Mouse (Mus musculus): ENCODE measurements around the gene Kif23. TPM values are rescaled to one million over a fixed set of nuclear protein-coding genes. Genes with fewer than 3 reads are reported as not detected.

Kif23 gene
- polyA plus RNA-seq, 1 experiment from 2014 or later, result 61.9 TPM

DNA sequence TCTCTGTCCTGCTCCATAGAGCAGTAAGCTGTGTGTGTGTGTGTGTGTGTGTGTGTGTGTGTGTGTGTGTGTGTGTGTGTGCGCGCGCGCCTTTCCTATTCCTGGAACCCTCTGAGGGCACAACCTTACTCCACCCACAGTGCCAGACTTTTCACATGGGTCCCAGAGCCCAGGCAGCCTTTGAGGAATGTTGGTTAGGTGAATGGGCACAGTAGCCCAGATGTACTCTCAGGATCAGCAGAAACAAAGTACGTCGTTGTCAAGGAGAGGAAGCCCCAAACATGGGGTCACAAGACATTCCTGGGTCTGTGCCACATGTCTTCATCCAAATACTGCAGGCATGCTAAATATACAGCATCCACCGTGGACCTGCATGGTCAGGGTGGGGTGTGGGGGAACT lies 19.4 kb upstream of the Kif23 start:
- Histone ChIP-seq H3K27ac (no peak overlapping the region), H3K9me3 (no peaks in the 10 kb centered on the region), H3K4me2 (replicated peaks) (no peak overlapping the region), H3K36me3 (no peaks in the 10 kb centered on the region), H3K4me3 (no peak overlapping the region), H3K27me3 (replicated peaks) (no peaks in the 10 kb centered on the region), H3K4me1 (no peaks in the 10 kb centered on the region), H3K9ac (no peak overlapping the region)
- 92% methylated on average over 7 of the region's 7 CpGs for WGBS
- ATAC-seq (ENCODE audit: low FRiP score, low read depth), result no peak

DNA sequence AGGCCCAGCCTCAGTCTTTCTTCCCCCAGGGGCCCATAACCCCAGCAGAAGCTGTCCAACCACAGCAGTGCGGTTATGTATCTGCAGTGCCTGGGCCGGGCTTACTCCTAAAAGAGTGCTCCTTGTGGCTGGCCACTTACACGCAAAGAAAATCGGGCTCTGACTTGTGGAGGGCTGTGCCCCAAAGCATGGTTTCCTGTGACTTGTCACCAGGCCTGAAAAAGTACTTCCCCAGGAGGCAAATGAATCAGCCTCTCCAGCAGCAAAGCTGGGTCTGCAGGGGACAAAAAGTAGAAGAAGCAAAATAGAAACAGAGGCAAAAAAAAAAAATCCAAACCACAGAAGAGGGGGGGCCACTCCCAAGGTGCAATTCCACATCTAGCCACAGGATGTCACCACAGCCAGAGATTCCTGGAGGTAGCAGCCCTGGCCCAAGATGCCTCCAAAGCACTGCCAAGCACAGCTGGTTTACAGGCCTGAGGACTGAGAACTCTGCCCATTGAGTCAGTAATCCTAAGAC lies 18.9 kb upstream of the Kif23 start:
- H3K27me3 ChIP-seq (replicated peaks), result no peaks in the 10 kb centered on the region
- WGBS, result 40% methylated on average over 4 of the region's 4 CpGs
- ATAC-seq (ENCODE audit: low FRiP score, low read depth), result peak; percentile 33; the same call in 1 of the 2 replicates

GRCm38 (mm10) chr9:61963356-61963755 lies 16.8 kb upstream of the Kif23 start:
- Histone ChIP-seq H3K36me3 (no peaks in the 10 kb centered on the region), H3K4me3 (no peak overlapping the region), H3K9me3 (no peaks in the 10 kb centered on the region), H3K27ac (no peak overlapping the region), H3K27me3 (replicated peaks) (no peaks in the 10 kb centered on the region), H3K4me2 (replicated peaks) (no peak overlapping the region), H3K9ac (no peak overlapping the region), H3K4me1 (no peaks in the 10 kb centered on the region)
- WGBS, result 83% methylated on average over 6 of the region's 6 CpGs
- ATAC-seq (ENCODE audit: low FRiP score, low read depth), result no peak

More for the DNA sequence above, 18.9 kb upstream of the Kif23 start:
- Histone ChIP-seq H3K4me1 (no peaks in the 10 kb centered on the region), H3K4me3 (no peak overlapping the region), H3K36me3 (no peaks in the 10 kb centered on the region), H3K9ac (no peak overlapping the region), H3K27ac (no peak overlapping the region), H3K9me3 (no peaks in the 10 kb centered on the region), H3K4me2 (replicated peaks) (no peak overlapping the region)

GRCm38 (mm10) chr9:61961181-61961580 lies 14.6 kb upstream of the Kif23 start:
- no peaks in the 10 kb centered on the region for H3K27me3 ChIP-seq (replicated peaks)

GRCm38 (mm10) chr9:61960753-61961152 lies 14.2 kb upstream of the Kif23 start:
- no peak for ATAC-seq (ENCODE audit: low FRiP score, low read depth)
- Histone ChIP-seq H3K36me3 (no peaks in the 10 kb centered on the region), H3K4me2 (replicated peaks) (no peak overlapping the region), H3K27ac (no peak overlapping the region), H3K4me3 (no peak overlapping the region), H3K9ac (no peak overlapping the region), H3K9me3 (no peaks in the 10 kb centered on the region), H3K27me3 (replicated peaks) (no peaks in the 10 kb centered on the region), H3K4me1 (no peaks in the 10 kb centered on the region)
- whole genome bisulfite sequencing, result 76% methylated on average over 5 of the region's 5 CpGs

More at GRCm38 (mm10) chr9:61961181-61961580, 14.6 kb upstream of the Kif23 start:
- H3K4me2 ChIP-seq (replicated peaks), result no peak overlapping the region
- no peaks in the 10 kb centered on the region for H3K9me3 ChIP-seq
- H3K4me1 ChIP-seq, result no peaks in the 10 kb centered on the region
- ATAC-seq (ENCODE audit: low FRiP score, low read depth), result no peak
- H3K27ac ChIP-seq, result no peak overlapping the region
- WGBS, result 82% methylated on average over 4 of the region's 4 CpGs
- H3K36me3 ChIP-seq, result no peaks in the 10 kb centered on the region
- no peak overlapping the region for H3K9ac ChIP-seq
- no peak overlapping the region for H3K4me3 ChIP-seq

- H3K27ac ChIP-seq, result no peak overlapping the region
- no peak overlapping the region for H3K4me3 ChIP-seq
- 88% methylated on average over 1 of the region's 1 CpGs for WGBS
- no peaks in the 10 kb centered on the region for H3K9me3 ChIP-seq
- no peak overlapping the region for H3K9ac ChIP-seq
- no peaks in the 10 kb centered on the region for H3K4me1 ChIP-seq
- no peak for ATAC-seq (ENCODE audit: low FRiP score, low read depth)
- H3K4me2 ChIP-seq (replicated peaks), result no peak overlapping the region
- H3K27me3 ChIP-seq (replicated peaks), result no peaks in the 10 kb centered on the region
- no peaks in the 10 kb centered on the region for H3K36me3 ChIP-seq
Measured at GRCm38 (mm10) chr9:61959921-61960569, 13.5 kb upstream of the Kif23 start.

GRCm38 (mm10) chr9:61954707-61955106 lies 8.1 kb upstream of the Kif23 start:
- H3K4me3 ChIP-seq, result no peak overlapping the region
- no peaks in the 10 kb centered on the region for H3K4me1 ChIP-seq
- no peaks in the 10 kb centered on the region for H3K27me3 ChIP-seq (replicated peaks)
- no peak overlapping the region for H3K4me2 ChIP-seq (replicated peaks)
- no peaks in the 10 kb centered on the region for H3K36me3 ChIP-seq
- H3K9me3 ChIP-seq, result no peaks in the 10 kb centered on the region
- no peak overlapping the region for H3K9ac ChIP-seq
- ATAC-seq (ENCODE audit: low FRiP score, low read depth), result no peak
- H3K27ac ChIP-seq, result no peak overlapping the region

DNA sequence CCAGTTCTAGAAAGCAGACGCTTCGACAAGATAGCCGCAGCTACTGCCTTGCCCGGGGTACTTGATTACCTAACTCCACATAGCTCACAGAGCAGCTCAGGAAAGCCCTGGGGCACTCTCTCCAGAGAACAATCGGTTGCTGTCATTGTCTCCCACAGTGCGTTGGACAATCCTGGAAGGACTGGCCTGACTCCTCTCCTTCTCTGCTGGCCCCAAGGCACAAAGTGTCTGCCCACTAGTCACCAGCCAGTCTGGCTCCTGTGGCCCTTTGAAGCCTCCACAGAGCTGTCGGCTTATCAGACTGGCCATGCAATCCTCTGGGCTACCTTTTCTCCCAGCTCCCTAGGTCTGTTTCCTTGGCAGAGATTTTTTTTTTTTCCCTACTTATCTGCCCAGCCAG lies 5.7 kb upstream of the Kif23 start:
- no peak for ATAC-seq (ENCODE audit: low FRiP score, low read depth)
- Histone ChIP-seq H3K9ac (no peak overlapping the region), H3K4me2 (replicated peaks) (no peak overlapping the region), H3K4me3 (no peak overlapping the region), H3K4me1 (peaks cover 9% of the 10 kb centered on the region), H3K36me3 (no peaks in the 10 kb centered on the region), H3K27ac (no peak overlapping the region), H3K9me3 (no peaks in the 10 kb centered on the region), H3K27me3 (replicated peaks) (no peaks in the 10 kb centered on the region)
- 51% methylated on average over 7 of the region's 7 CpGs for WGBS

- H3K27ac ChIP-seq, result no peak overlapping the region
Measured at GRCm38 (mm10) chr9:61947402-61948346, 1.1 kb upstream of the Kif23 start.

GRCm38 (mm10) chr9:61945973-61946611 lies 482 bp downstream of the Kif23 start:
- under 1% methylated on average over 38 of the region's 38 CpGs for WGBS
- Histone ChIP-seq H3K4me1 (peaks cover 19% of the 10 kb centered on the region), H3K9me3 (no peaks in the 10 kb centered on the region), H3K27me3 (replicated peaks) (no peaks in the 10 kb centered on the region), H3K4me2 (replicated peaks) (peak overlapping the region; percentile 97), H3K27ac (no peak overlapping the region), H3K36me3 (peaks cover 10% of the 10 kb centered on the region), H3K4me3 (peak overlapping the region; percentile 76), H3K9ac (peak overlapping the region; percentile 77)
- peak; percentile 90 for ATAC-seq (ENCODE audit: low FRiP score, low read depth)

More at GRCm38 (mm10) chr9:61947402-61948346, 1.1 kb upstream of the Kif23 start:
- Histone ChIP-seq H3K27me3 (replicated peaks) (no peaks in the 10 kb centered on the region), H3K4me2 (replicated peaks) (peak overlapping the region; percentile 97), H3K9ac (peak overlapping the region; percentile 45; the same call in 1 of the 2 replicates), H3K4me1 (peaks cover 19% of the 10 kb centered on the region), H3K4me3 (peak overlapping the region; percentile 76), H3K9me3 (no peaks in the 10 kb centered on the region), H3K36me3 (peaks cover 2% of the 10 kb centered on the region; the same call in 1 of the 2 replicates)
- WGBS, result 9% methylated on average over 24 of the region's 24 CpGs
- ATAC-seq (ENCODE audit: low FRiP score, low read depth), result peak; percentile 74

- H3K4me2 ChIP-seq (replicated peaks), result no peak overlapping the region
- no peak overlapping the region for H3K4me3 ChIP-seq
- H3K27ac ChIP-seq, result no peak overlapping the region
- H3K27me3 ChIP-seq (replicated peaks), result no peaks in the 10 kb centered on the region
- no peak overlapping the region for H3K9ac ChIP-seq
- no peak for ATAC-seq (ENCODE audit: low FRiP score, low read depth)
- H3K36me3 ChIP-seq, result peaks cover 41% of the 10 kb centered on the region
- H3K4me1 ChIP-seq, result peaks cover 7% of the 10 kb centered on the region; the same call in 1 of the 2 replicates
- 94% methylated on average over 3 of the region's 3 CpGs for WGBS
- no peaks in the 10 kb centered on the region for H3K9me3 ChIP-seq
Measured at GRCm38 (mm10) chr9:61941054-61941453, 5.5 kb downstream of the Kif23 start.

DNA sequence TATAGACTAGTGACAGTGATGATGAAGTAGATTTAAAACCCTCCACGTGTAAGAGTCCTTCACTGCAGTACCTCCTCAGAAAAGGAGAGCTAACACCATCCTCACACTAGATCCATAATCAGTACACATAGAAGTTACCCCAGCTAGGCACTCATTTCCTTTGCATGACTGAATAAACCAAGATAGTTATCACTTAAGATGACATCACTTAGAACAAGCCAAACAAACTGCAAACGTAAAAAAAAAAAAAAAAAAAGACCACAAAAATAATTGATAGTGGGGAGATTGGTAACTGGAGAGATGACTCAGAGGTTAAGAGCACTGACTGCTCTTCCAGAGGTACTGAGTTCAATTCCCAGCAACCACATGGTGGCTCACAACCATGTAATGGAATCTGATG lies 13.2 kb downstream of the Kif23 start:
- 90% methylated on average over 2 of the region's 2 CpGs for WGBS
- ATAC-seq (ENCODE audit: low FRiP score, low read depth), result no peak
- no peak overlapping the region for H3K4me3 ChIP-seq
- no peak overlapping the region for H3K4me2 ChIP-seq (replicated peaks)
- peaks cover 64% of the 10 kb centered on the region for H3K36me3 ChIP-seq
- no peak overlapping the region for H3K9ac ChIP-seq
- H3K27me3 ChIP-seq (replicated peaks), result no peaks in the 10 kb centered on the region
- H3K4me1 ChIP-seq, result no peaks in the 10 kb centered on the region
- H3K9me3 ChIP-seq, result no peaks in the 10 kb centered on the region
- no peak overlapping the region for H3K27ac ChIP-seq

Measured in neural tube, embryonic 12.5 days (tissue).